Mouse (Mus musculus) heart, adult 8-10 months (tissue): ENCODE results near the gene Atp5g1. TPM values are rescaled to one million over a fixed set of nuclear protein-coding genes. Genes with fewer than 3 reads are reported as not detected.
"Not testable (repeated sequence)": the region's sequence is repeated elsewhere in the genome, so short reads cannot be mapped to it uniquely, and the experiment has no call there.

Experiments
- DNase-seq: peaks from one replicate; pipeline ENCODE4 v3.0.0; 2022; ENCODE audit warnings: low spot score
- total RNA-seq, 4 experiments: library from RNA; stranded (reverse); gene quantifications; 2 replicates each; pipeline ENCODE4 v1.2.4; 2022

The Atp5g1 gene
- 1,000 to 10,000 TPM; 3,689 to 3,785 (median 3,746) TPM for total RNA-seq

DNA sequence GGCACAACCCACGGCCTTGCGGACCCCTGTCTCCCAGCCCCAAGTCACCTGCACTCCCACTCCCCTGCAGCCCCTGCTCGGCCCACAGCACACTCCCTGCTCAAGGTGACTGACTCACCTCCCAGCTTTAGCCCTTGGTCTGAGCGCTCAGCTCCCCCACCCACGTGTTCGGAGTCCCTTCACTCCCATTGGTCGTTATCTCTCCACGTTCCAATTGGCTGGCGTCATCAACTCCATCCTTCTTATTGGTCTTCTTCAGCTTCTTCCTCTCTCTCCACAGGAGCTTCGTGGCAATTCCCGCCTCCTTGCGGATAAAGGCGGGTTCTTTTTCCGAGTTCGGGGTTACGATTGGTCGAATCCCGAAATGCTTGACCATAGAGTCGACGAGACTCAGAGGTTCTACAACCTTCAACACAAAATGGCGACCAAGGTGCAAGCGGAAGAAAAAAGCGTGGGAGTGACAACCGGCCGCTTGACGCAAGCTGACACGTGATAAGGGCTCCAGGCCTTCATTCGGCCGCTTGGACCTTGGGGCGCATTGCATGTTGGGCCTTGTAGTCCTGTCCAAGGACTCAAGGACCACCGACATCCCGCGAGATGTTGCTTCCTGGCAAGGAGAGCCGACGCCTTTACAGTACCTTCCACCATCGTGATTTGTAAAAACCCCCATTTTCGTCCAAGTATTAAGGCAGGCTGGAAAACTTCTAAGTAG, at the start of gene Atp5g1:
Gene Atp5g1 (minus strand): TSS at position 162 of the 712 bp plus-strand sequence.
- peak; percentile 100 for DNase-seq

DNA sequence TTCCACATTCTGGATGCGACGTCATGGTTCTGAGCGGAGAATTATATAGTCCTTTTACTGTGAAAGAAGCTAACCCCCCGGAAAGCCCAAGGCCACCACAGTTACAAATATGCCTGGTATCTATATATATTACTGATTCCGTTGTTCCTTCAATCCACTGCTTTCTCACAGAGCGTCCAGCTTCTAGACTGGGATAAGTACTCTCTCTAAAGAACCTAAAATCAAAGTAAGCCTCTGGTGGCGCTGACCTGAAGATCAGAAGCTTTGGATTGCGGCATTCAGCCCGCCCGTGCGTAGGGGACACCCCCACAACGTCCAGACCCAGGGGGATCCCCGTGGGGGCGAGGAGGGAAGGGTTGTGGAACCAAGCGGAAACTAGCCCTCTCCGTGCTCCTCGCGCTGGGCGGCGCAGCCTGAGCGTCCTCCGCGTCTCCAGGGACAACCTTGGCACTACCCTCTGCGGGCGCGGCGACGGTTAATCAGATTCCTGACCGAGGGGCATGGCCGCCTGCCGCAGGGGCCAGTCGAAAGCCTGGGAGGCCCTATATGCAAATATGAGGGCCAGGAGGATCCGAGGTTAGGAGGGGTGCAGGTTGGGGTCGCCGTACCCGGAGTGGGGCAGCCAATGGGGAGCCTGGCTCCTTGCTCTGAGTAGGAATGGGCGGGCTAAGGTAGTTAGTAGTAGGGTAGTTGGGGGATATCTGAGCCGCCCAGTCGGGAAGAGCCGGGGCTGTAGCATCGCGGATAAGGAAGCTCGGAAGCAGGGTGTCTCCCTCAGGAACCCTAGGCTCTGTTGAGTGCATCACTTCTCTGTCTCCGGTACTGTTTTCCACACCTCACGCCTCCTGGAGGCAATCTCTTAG, 48.8 kb upstream of the Atp5g1 start:
- DNase-seq = no peak

- DNase-seq = not testable (repeated sequence)
These were observed 47.3 kb upstream of the Atp5g1 start for GRCm38 (mm10) chr11:96122806-96123205.

GRCm38 (mm10) chr11:96119401-96119800, 43.9 kb upstream of the Atp5g1 start:
- no peak for DNase-seq

- DNase-seq = not testable (repeated sequence)
These were observed 41.5 kb upstream of the Atp5g1 start for GRCm38 (mm10) chr11:96116925-96117324.

GRCm38 (mm10) chr11:96116116-96116515, 40.6 kb upstream of the Atp5g1 start:
- DNase-seq = no peak

- DNase-seq = no peak
These were observed 39.9 kb upstream of the Atp5g1 start for GRCm38 (mm10) chr11:96115416-96115815.

DNA sequence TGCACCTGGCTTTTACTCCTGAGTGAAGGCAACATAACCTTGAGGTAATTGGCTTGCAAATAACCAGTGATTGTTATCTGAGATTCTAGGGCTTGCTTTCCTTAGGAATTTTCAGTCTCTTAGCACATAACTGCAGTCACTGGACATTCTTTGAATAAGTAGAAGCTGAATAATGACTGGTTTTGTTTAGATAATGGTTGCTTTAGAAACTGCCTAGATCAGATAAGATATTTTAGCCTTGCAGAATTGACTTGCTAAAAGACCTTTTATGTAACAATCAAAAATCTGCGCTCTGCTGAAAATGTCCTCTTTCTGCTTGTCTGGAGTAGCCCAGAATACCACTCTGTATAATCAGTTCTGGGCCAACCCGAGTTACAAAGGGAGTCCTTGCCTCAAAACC, 38.6 kb upstream of the Atp5g1 start:
- no peak for DNase-seq

GRCm38 (mm10) chr11:96111751-96112150, 36.3 kb upstream of the Atp5g1 start, which contains the start of gene Calcoco2:
TSS of gene Calcoco2 (minus strand) at chr11:96111964.
- DNase-seq = no peak

GRCm38 (mm10) chr11:96110950-96111349, 35.5 kb upstream of the Atp5g1 start:
- DNase-seq = not testable (repeated sequence)

GRCm38 (mm10) chr11:96108376-96108775, 32.9 kb upstream of the Atp5g1 start:
- DNase-seq = no peak

DNA sequence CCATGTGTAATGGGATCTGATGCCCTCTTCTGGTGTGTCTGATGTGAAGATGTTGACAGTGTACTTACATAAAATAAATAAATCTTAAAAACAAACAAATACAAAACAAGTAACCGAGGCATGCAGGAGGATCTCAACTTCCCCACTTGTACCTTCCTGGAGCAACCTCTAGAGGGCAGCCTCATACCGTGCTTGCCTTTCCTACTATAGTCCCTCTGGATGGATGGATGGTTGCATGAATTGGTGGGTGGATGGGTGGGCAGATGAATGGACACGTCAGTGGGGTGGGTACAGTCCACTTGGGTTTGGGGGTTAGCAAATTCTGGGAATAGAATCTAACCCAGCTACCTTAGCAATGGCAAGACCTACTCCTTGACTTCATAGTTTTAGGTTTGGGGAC, 17.9 kb upstream of the Atp5g1 start:
- peak; percentile 28 for DNase-seq

DNA sequence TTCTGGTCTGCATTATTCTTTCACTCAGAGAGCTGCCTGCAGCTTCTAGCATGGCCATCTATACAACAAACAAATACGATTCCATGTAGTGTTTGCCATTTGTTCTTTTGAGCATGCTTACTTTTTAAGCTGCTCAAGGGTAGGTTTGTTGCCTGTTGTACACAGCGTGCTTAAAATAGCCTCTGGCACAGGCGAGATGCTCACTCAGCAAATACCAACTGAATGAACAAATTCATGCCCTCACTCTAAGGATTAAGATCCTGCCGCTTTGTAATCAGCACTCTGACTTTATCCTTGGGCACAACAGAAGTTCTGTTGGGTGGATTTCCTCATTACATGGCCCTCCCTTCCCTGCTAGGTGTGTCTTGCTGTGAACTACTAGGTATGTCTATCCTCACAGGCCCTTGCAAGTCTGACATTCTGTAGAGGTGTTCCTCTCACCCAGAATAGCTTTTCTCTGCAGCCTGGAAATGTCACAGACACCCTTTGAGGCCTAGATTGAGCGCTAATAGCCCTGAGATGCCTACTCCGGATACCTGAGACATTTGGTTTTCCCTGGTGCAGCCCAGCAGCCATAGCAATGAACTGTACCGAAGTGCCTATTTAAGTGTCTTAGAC, 17.3 kb upstream of the Atp5g1 start:
- DNase-seq = peak; percentile 36

DNA sequence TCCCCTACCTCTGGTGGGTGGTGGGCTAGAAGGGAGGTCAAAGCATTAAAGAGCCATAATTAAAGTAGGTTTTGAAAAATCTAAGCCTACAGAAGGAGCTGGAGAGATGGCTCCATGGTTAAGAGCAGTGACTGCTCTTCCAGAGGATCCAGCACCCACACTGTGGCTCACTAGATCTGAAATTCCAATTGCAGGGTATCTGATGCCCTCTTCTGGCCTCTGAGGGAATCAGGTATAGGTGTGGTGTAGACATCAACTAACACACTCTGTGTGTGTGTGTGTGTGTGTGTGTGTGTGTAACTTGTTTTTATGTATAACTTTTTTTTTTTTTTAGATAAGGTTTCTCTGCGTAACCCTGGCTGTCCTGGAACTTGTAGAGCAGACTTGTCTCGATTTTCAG, 15.6 kb upstream of the Atp5g1 start:
- no peak for DNase-seq

DNA sequence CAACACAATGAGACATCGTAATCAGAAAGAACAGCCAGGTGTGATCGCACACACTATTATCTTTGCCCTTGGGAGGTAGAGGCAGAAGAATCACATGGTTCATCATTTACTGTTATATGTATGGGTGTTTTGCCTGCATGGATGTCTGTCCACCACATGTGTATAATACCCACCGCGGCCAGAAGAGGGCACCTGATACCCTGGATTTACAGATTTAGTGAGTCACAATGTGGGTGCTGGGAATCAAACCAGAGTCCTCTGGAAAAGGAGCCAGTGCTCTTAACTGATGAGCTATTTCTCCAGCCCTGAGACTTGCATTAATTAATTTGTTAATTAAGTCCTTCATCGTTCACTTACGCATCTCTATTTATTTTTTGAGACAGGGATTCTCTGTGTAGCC, 12.5 kb upstream of the Atp5g1 start:
- DNase-seq = no peak

DNA sequence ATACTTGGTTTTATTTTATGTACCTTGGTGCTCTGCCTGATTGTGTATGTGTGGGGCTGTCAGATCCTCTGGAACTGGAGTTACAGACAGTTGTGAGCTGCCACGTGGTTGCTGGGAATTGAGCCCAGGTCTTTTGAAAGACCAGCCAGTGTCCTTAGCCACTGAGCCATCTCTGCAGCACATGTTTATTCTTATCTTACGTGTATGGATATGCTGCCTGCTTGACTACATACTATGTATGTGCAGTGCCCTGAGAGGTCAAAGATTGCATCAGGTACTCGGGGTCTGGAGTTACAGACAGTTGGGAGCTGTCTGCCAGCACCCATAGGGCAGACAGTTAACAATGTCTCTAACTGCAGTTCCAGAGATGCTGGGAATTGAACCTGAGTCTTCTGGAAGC, 7.2 kb upstream of the Atp5g1 start:
- no peak for DNase-seq

GRCm38 (mm10) chr11:96080736-96081135, 5.3 kb upstream of the Atp5g1 start:
- no peak for DNase-seq

GRCm38 (mm10) chr11:96076221-96077105, 993 bp upstream of the Atp5g1 start:
- DNase-seq = no peak

- no peak for DNase-seq
These were observed 327 bp downstream of the Atp5g1 start for GRCm38 (mm10) chr11:96075177-96075508.

GRCm38 (mm10) chr11:96074351-96075176, 906 bp downstream of the Atp5g1 start:
- DNase-seq = no peak
